Mouse (Mus musculus) myocyte (in vitro differentiated cells): Measurements from ENCODE around the gene Inka1. TPM values are rescaled to one million over a fixed set of nuclear protein-coding genes. Genes with fewer than 3 reads are reported as not detected.

Source experiments
- H3K27me3 ChIP-seq: one replicate; pipeline ENCODE4 v1.6.1; 2011; ENCODE audit not compliant: control insufficient read depth, insufficient read depth, insufficient read length
- H3K36me3 ChIP-seq: one replicate; pipeline ENCODE4 v1.6.1; 2011; ENCODE audit not compliant: control insufficient read depth, insufficient read depth
- H3K4me2 ChIP-seq: one replicate; pipeline ENCODE4 v1.6.1; 2011; ENCODE audit warnings: low read depth, control low read depth
- H3K4me3 ChIP-seq: one replicate; pipeline ENCODE4 v1.5.1; 2011; ENCODE audit warnings: mild to moderate bottlenecking, control low read depth, moderate library complexity
- H3K79me2 ChIP-seq: one replicate; pipeline ENCODE4 v1.6.1; 2011; ENCODE audit not compliant: control insufficient read depth, insufficient read depth
- H3ac ChIP-seq: one replicate; pipeline ENCODE4 v1.6.1; 2011; ENCODE audit not compliant: control insufficient read depth, insufficient read length
- CEBPB ChIP-seq: IDR thresholded peaks from 2 replicates; pipeline ENCODE4 v1.6.1; 2011; ENCODE audit warnings: mild to moderate bottlenecking, moderate library complexity; ENCODE audit not compliant: poor library complexity, insufficient read depth, severe bottlenecking
- E2F4 ChIP-seq: IDR thresholded peaks from one replicate; pipeline ENCODE4 v1.6.1; 2011; ENCODE audit warnings: mild to moderate bottlenecking, control low read depth, moderate library complexity; ENCODE audit not compliant: insufficient read depth
- MAX ChIP-seq: IDR thresholded peaks from one replicate; pipeline ENCODE4 v1.6.1; 2011; ENCODE audit warnings: low read depth, mild to moderate bottlenecking, control low read depth
- MYOD1 ChIP-seq, 3 experiments: IDR thresholded peaks; one replicate each; pipeline ENCODE4 v1.6.1; 2011; ENCODE audit warnings: control low read depth in 2 of 3, low read depth in 2 of 3, mild to moderate bottlenecking in 2 of 3, moderate library complexity in 1 of 3; ENCODE audit not compliant: insufficient read length in 2 of 3, control insufficient read depth in 1 of 3
- MYOG ChIP-seq, 3 experiments: IDR thresholded peaks; one replicate each; pipeline ENCODE4 v1.6.1; 2011; ENCODE audit warnings: control low read depth in 2 of 3, low read depth in 2 of 3, mild to moderate bottlenecking in 2 of 3; ENCODE audit not compliant: insufficient read length in 2 of 3, control insufficient read depth in 1 of 3, insufficient read depth in 1 of 3
- POLR2A ChIP-seq: IDR thresholded peaks from one replicate; pipeline ENCODE4 v1.6.1; 2011; ENCODE audit warnings: low read depth, mild to moderate bottlenecking, control low read depth, moderate library complexity; ENCODE audit not compliant: insufficient read length
- POLR2AphosphoS2 ChIP-seq: IDR thresholded peaks from one replicate; pipeline ENCODE4 v1.6.1; 2011; ENCODE audit warnings: low read depth, control low read depth; ENCODE audit not compliant: insufficient read length
- REST ChIP-seq: IDR thresholded peaks from one replicate; pipeline ENCODE4 v1.6.1; 2011; ENCODE audit warnings: mild to moderate bottlenecking, control low read depth, moderate library complexity; ENCODE audit not compliant: insufficient read depth, insufficient read length
- SRF ChIP-seq: IDR thresholded peaks from one replicate; pipeline ENCODE4 v1.6.1; 2011; ENCODE audit warnings: low read depth; ENCODE audit not compliant: control insufficient read depth, insufficient read length
- TCF12 ChIP-seq: IDR thresholded peaks from one replicate; pipeline ENCODE4 v1.6.1; 2011; ENCODE audit warnings: mild to moderate bottlenecking, control low read depth; ENCODE audit not compliant: poor library complexity, insufficient read depth, severe bottlenecking
- TCF3 ChIP-seq: IDR thresholded peaks from one replicate; pipeline ENCODE4 v1.6.1; 2011; ENCODE audit warnings: low read depth, control low read depth; ENCODE audit not compliant: insufficient read length
- USF1 ChIP-seq: IDR thresholded peaks from one replicate; pipeline ENCODE4 v1.6.1; 2011; ENCODE audit warnings: low read depth, mild to moderate bottlenecking, control low read depth, moderate library complexity
- polyA plus RNA-seq: library from polyadenylated mRNA; unstranded; fragments of >200 nt; fragmentation: generic; extraction: Trizol; gene quantifications from one replicate; pipeline ENCODE4 v1.2.1, GENCODE M21; 2012; ENCODE audit warnings: missing spikeins

The Inka1 gene
- polyA plus RNA-seq, 1 experiment: 1.1 TPM

- TF ChIP-seq SRF (no peak), REST (no peak), USF1 (no peak), POLR2A (no peak), POLR2AphosphoS2 (no peak), E2F4 (no peak), TCF3 (no peak), TCF12 (no peak), CEBPB (no peak)
- Histone ChIP-seq H3K27me3 (no peaks in the 10 kb centered on the region), H3K79me2 (no peaks in the 10 kb centered on the region), H3ac (no peak overlapping the region), H3K4me3 (no peak overlapping the region), H3K36me3 (no peaks in the 10 kb centered on the region), H3K4me2 (no peak overlapping the region)
Measured at GRCm38 (mm10) chr9:107960928-107961327, 24.8 kb downstream of the Inka1 start.

DNA sequence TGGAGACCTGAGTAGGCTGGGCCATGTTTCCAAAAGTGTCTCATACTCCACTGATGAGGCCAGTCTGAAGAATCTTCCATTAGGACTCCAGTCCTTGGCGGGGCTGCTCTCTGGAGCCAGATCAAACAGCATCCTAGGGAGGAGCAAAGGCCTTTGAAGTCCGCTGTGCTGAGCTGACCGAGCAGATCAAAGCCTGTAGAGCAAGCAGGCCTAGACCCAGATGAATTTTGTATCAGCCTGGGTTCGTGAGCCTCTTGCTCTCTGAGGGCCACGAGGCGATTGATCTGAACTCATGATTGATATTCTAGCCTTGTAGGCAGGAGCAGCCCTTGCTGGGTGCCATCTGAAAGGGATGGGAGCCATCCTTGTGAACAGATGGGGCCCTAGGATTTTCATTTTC lies 25.8 kb downstream of the Inka1 start:
- H3K79me2 ChIP-seq: no peaks in the 10 kb centered on the region
- no peaks in the 10 kb centered on the region for H3K27me3 ChIP-seq
- H3K36me3 ChIP-seq: no peaks in the 10 kb centered on the region
- no peak overlapping the region for H3ac ChIP-seq
- H3K4me3 ChIP-seq: no peak overlapping the region
- no peak for TF ChIP-seq USF1
- TF ChIP-seq CEBPB: no peak
- TF ChIP-seq SRF: no peak
- TF ChIP-seq MYOG (IDR thresholded peaks at IDR 0.05; ENCODE audit: control insufficient read depth in 1 of 3, insufficient read depth in 1 of 3, insufficient read length in 2 of 3, low read depth in 2 of 3): no peak
- TF ChIP-seq E2F4: no peak
- no peak for TF ChIP-seq POLR2AphosphoS2
- no peak for TF ChIP-seq TCF3
- TF ChIP-seq TCF12: no peak
- TF ChIP-seq POLR2A: no peak
- TF ChIP-seq REST: no peak
- TF ChIP-seq MAX: no peak
- no peak for TF ChIP-seq MYOD1 (IDR thresholded peaks at IDR 0.05; ENCODE audit: control insufficient read depth in 1 of 3, insufficient read length in 2 of 3, low read depth in 2 of 3)
- H3K4me2 ChIP-seq: no peak overlapping the region

- Histone ChIP-seq H3K4me2 (no peak overlapping the region), H3K36me3 (no peaks in the 10 kb centered on the region), H3K4me3 (no peak overlapping the region), H3ac (no peak overlapping the region), H3K27me3 (no peaks in the 10 kb centered on the region), H3K79me2 (peaks cover 19% of the 10 kb centered on the region)
- no peak for TF ChIP-seq POLR2AphosphoS2
- no peak for TF ChIP-seq TCF12
- no peak for TF ChIP-seq E2F4
- TF ChIP-seq SRF: no peak
- TF ChIP-seq MYOD1 (IDR thresholded peaks at IDR 0.05; ENCODE audit: control insufficient read depth in 1 of 3, insufficient read length in 2 of 3, low read depth in 2 of 3): no peak
- no peak for TF ChIP-seq CEBPB
- TF ChIP-seq MAX: no peak
- TF ChIP-seq USF1: no peak
- no peak for TF ChIP-seq TCF3
- no peak for TF ChIP-seq REST
- TF ChIP-seq POLR2A: no peak
- no peak for TF ChIP-seq MYOG (IDR thresholded peaks at IDR 0.05; ENCODE audit: control insufficient read depth in 1 of 3, insufficient read depth in 1 of 3, insufficient read length in 2 of 3, low read depth in 2 of 3)
Measured at GRCm38 (mm10) chr9:107957141-107957540, 28.5 kb downstream of the Inka1 start.

DNA sequence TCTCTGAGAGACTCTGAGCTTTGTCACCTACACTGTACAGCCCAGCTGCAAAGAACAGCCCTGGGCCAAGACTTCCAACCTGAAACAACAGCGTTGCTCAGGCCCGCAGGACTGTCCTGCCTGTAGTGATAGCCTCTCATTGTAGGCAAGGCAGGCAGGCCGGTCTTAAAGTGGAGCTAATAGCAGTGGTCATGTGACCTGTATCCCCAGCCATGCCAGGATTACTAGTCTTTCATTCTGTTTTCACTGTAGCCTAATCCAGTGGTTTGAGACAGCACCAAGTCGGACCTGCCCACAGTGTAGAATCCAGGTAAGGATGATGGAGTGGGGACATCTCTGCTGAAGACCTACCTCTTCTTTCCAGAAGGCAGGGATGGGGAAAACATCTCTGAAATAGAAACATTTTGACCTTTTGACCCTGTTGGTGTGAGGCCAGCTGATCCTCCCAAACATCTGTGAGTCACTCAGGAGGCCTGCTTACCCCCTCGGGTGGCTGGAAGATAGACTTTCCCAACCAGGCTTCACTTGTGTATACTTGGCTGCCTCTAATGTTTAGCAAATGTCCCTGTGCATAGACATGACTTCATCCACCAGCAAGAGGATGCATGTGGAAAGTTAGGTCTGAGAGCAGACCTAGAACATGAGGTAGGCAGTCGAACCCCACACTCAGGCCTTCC lies 29.9 kb downstream of the Inka1 start:
- Histone ChIP-seq H3ac (no peak overlapping the region), H3K27me3 (no peaks in the 10 kb centered on the region), H3K4me3 (no peak overlapping the region), H3K79me2 (peaks cover 31% of the 10 kb centered on the region), H3K4me2 (no peak overlapping the region), H3K36me3 (no peaks in the 10 kb centered on the region)
- no peak for TF ChIP-seq MYOG (IDR thresholded peaks at IDR 0.05; ENCODE audit: control insufficient read depth in 1 of 3, insufficient read depth in 1 of 3, insufficient read length in 2 of 3, low read depth in 2 of 3)
- peak; percentile 54 for TF ChIP-seq USF1

GRCm38 (mm10) chr9:107950460-107951355 lies 35.0 kb downstream of the Inka1 start:
- TF ChIP-seq POLR2A (peak; percentile 71), CEBPB (no peak), SRF (no peak), TCF12 (no peak), REST (no peak), MYOG (IDR thresholded peaks at IDR 0.05; ENCODE audit: control insufficient read depth in 1 of 3, insufficient read depth in 1 of 3, insufficient read length in 2 of 3, low read depth in 2 of 3) (no peak), E2F4 (peak; percentile 99), MYOD1 (IDR thresholded peaks at IDR 0.05; ENCODE audit: control insufficient read depth in 1 of 3, insufficient read length in 2 of 3, low read depth in 2 of 3) (no peak), POLR2AphosphoS2 (peak; percentile 61), USF1 (no peak), MAX (no peak), TCF3 (no peak)
- H3K36me3 ChIP-seq: no peaks in the 10 kb centered on the region
- H3K79me2 ChIP-seq: peaks cover 31% of the 10 kb centered on the region
- H3ac ChIP-seq: peak overlapping the region; percentile 18
- peak overlapping the region; percentile 70 for H3K4me3 ChIP-seq
- H3K4me2 ChIP-seq: peak overlapping the region; percentile 84
- no peaks in the 10 kb centered on the region for H3K27me3 ChIP-seq
